Mouse (Mus musculus) embryonic facial prominence, embryonic 13.5 days (tissue): ENCODE results near the gene Cdiptos. TPM values are rescaled to one million over a fixed set of nuclear protein-coding genes. Genes with fewer than 3 reads are reported as not detected.
A peak's percentile ranks its signal among the peaks of the same experiment; 100 is the strongest.

ENCODE experiments used
- ATAC-seq: fragments of 200-750 bp; cut with Nextera tagmentation; 2 replicates; pipeline ENCODE4 v1.8.0; 2017; ENCODE audit warnings: low read depth; ENCODE audit not compliant: insufficient number of reproducible peaks, insufficient read depth, low FRiP score, low TSS enrichment
- H3K27ac ChIP-seq: fragments of 300-500 bp; sonication (generic); 2 replicates; pipeline ENCODE4 v1.5.1; 2015; ENCODE audit warnings: moderate library complexity, mild to moderate bottlenecking, inconsistent platforms
- H3K27me3 ChIP-seq: fragments of 300-500 bp; sonication (generic); 2 replicates; pipeline ENCODE4 v1.6.1; 2015; ENCODE audit warnings: mild to moderate bottlenecking, inconsistent platforms
- H3K36me3 ChIP-seq: fragments of 300-500 bp; sonication (generic); 2 replicates; pipeline ENCODE4 v1.6.1; 2015; ENCODE audit warnings: mild to moderate bottlenecking, inconsistent platforms
- H3K4me1 ChIP-seq: fragments of 300-500 bp; sonication (generic); 2 replicates; pipeline ENCODE4 v1.6.1; 2015; ENCODE audit warnings: inconsistent platforms
- H3K4me2 ChIP-seq: fragments of 300-500 bp; sonication (generic); 2 replicates; pipeline ENCODE4 v1.6.1; 2015; ENCODE audit warnings: moderate library complexity, mild to moderate bottlenecking, inconsistent platforms
- H3K4me3 ChIP-seq: fragments of 300-500 bp; sonication (generic); 2 replicates; pipeline ENCODE4 v1.5.1; 2015; ENCODE audit warnings: mild to moderate bottlenecking, inconsistent platforms
- H3K9ac ChIP-seq: fragments of 300-500 bp; sonication (generic); 2 replicates; pipeline ENCODE4 v1.6.1; 2015; ENCODE audit warnings: mild to moderate bottlenecking, inconsistent platforms
- H3K9me3 ChIP-seq: fragments of 300-500 bp; sonication (generic); 2 replicates; pipeline ENCODE4 v1.6.1; 2016; ENCODE audit warnings: inconsistent platforms
- WGBS: fragments of 180-500 bp; shearing (Covaris S2); methylation state at CpG from one replicate; pipeline ENCODE4 v1.1.7; 2015; ENCODE audit warnings: mixed read lengths; 5-methylcytosine and 5-hydroxymethylcytosine counted together
- polyA plus RNA-seq: library from polyadenylated mRNA; unstranded; fragments of >200 nt; fragmentation: Nextera tagmentation; extraction: Ambion mirVana; gene quantifications from 2 replicates; pipeline ENCODE4 v1.2.1, GENCODE M21; 2015

Cdiptos gene
- polyA plus RNA-seq, 1 experiment from 2014 or later, result 1.7 TPM

- no peaks in the 10 kb centered on the region for H3K27me3 ChIP-seq
- WGBS, result 74% methylated on average over 5 of the region's 5 CpGs
- H3K36me3 ChIP-seq, result peaks cover 43% of the 10 kb centered on the region
- H3K4me2 ChIP-seq, result no peak overlapping the region
- H3K9me3 ChIP-seq, result no peaks in the 10 kb centered on the region
- no peak for ATAC-seq
- no peak overlapping the region for H3K9ac ChIP-seq
- no peaks in the 10 kb centered on the region for H3K4me1 ChIP-seq
- no peak overlapping the region for H3K4me3 ChIP-seq
- H3K27ac ChIP-seq, result no peak overlapping the region
These were observed 34.1 kb downstream of the Cdiptos start for GRCm38 (mm10) chr7:126941801-126942200.

- H3K9me3 ChIP-seq, result no peaks in the 10 kb centered on the region
- H3K36me3 ChIP-seq, result peaks cover 49% of the 10 kb centered on the region
- 54% methylated on average over 6 of the region's 6 CpGs for WGBS
- no peaks in the 10 kb centered on the region for H3K27me3 ChIP-seq
- H3K9ac ChIP-seq, result 0 out of 2 replicates have a peak overlapping the region, but pooled peaks have one; percentile 11
- no peaks in the 10 kb centered on the region for H3K4me1 ChIP-seq
- H3K4me2 ChIP-seq, result no peak overlapping the region
- H3K4me3 ChIP-seq, result no peak overlapping the region
- no peak for ATAC-seq
- H3K27ac ChIP-seq, result no peak overlapping the region
These were observed 34.7 kb downstream of the Cdiptos start for GRCm38 (mm10) chr7:126941171-126941570.

GRCm38 (mm10) chr7:126932652-126933051 lies 43.2 kb downstream of the Cdiptos start:
- H3K36me3 ChIP-seq, result peaks cover 46% of the 10 kb centered on the region
- WGBS, result 75% methylated on average over 2 of the region's 2 CpGs
- H3K27ac ChIP-seq, result no peak overlapping the region
- H3K9ac ChIP-seq, result no peak overlapping the region
- no peak overlapping the region for H3K4me3 ChIP-seq
- no peaks in the 10 kb centered on the region for H3K9me3 ChIP-seq
- peaks cover 12% of the 10 kb centered on the region for H3K4me1 ChIP-seq
- H3K4me2 ChIP-seq, result no peak overlapping the region
- H3K27me3 ChIP-seq, result no peaks in the 10 kb centered on the region
- no peak for ATAC-seq

- Histone ChIP-seq H3K27ac (peak overlapping the region; percentile 84), H3K4me2 (peak overlapping the region; percentile 92), H3K27me3 (no peaks in the 10 kb centered on the region), H3K4me1 (peaks cover 12% of the 10 kb centered on the region), H3K9ac (peak overlapping the region; percentile 84), H3K36me3 (peaks cover 27% of the 10 kb centered on the region), H3K4me3 (peak overlapping the region; percentile 76), H3K9me3 (no peaks in the 10 kb centered on the region)
- WGBS, result under 1% methylated on average over 27 of the region's 27 CpGs
- peak; percentile 43 for ATAC-seq
These were observed 46.9 kb downstream of the Cdiptos start for GRCm38 (mm10) chr7:126929046-126929445.

- peaks cover 12% of the 10 kb centered on the region for H3K4me1 ChIP-seq
- ATAC-seq, result peak; percentile 95
- H3K9ac ChIP-seq, result peak within 1 kb of the TSS; percentile 84
- H3K4me3 ChIP-seq, result peak within 1 kb of the TSS; percentile 76
- peaks cover 24% of the 10 kb centered on the region for H3K36me3 ChIP-seq
- WGBS, result 4% methylated on average over 56 of the region's 56 CpGs
- H3K4me2 ChIP-seq, result peak within 1 kb of the TSS; percentile 92
- peak within 1 kb of the TSS; percentile 84 for H3K27ac ChIP-seq
- no peaks in the 10 kb centered on the region for H3K9me3 ChIP-seq
- no peaks in the 10 kb centered on the region for H3K27me3 ChIP-seq
These were observed 47.4 kb downstream of the Cdiptos start, which contains the start of gene Kctd13 for GRCm38 (mm10) chr7:126928384-126929037. TSS of gene Kctd13 (plus strand) at chr7:126928879.

- 28% methylated on average over 3 of the region's 3 CpGs for WGBS
- Histone ChIP-seq H3K9me3 (no peaks in the 10 kb centered on the region), H3K4me1 (peaks cover 14% of the 10 kb centered on the region), H3K4me3 (no peak overlapping the region), H3K36me3 (peaks cover 9% of the 10 kb centered on the region; the same call in 1 of the 2 replicates), H3K27me3 (no peaks in the 10 kb centered on the region), H3K4me2 (no peak overlapping the region), H3K27ac (0 out of 2 replicates have a peak overlapping the region, but pooled peaks have one; percentile 23), H3K9ac (peak overlapping the region; percentile 32; the same call in 1 of the 2 replicates)
- ATAC-seq, result no peak
These were observed 49.6 kb downstream of the Cdiptos start for GRCm38 (mm10) chr7:126926299-126926698.

GRCm38 (mm10) chr7:126923999-126924398 lies 51.9 kb downstream of the Cdiptos start:
- Histone ChIP-seq H3K27ac (no peak overlapping the region), H3K4me2 (no peak overlapping the region), H3K27me3 (no peaks in the 10 kb centered on the region), H3K9ac (no peak overlapping the region), H3K4me3 (no peak overlapping the region), H3K4me1 (peaks cover 2% of the 10 kb centered on the region; the same call in 1 of the 2 replicates), H3K36me3 (no peaks in the 10 kb centered on the region), H3K9me3 (no peaks in the 10 kb centered on the region)
- 79% methylated on average over 5 of the region's 5 CpGs for WGBS
- ATAC-seq, result no peak

- Histone ChIP-seq H3K27me3 (no peaks in the 10 kb centered on the region), H3K27ac (no peak within 1 kb of the TSS), H3K36me3 (no peaks in the 10 kb centered on the region), H3K4me3 (no peak within 1 kb of the TSS), H3K4me1 (peaks cover 2% of the 10 kb centered on the region; the same call in 1 of the 2 replicates), H3K4me2 (no peak within 1 kb of the TSS), H3K9me3 (no peaks in the 10 kb centered on the region), H3K9ac (no peak within 1 kb of the TSS)
- WGBS, result 55% methylated on average over 5 of the region's 5 CpGs
- ATAC-seq, result no peak
These were observed 53.3 kb downstream of the Cdiptos start, which contains the start of gene Tmem219 for GRCm38 (mm10) chr7:126922624-126923060. TSS of gene Tmem219 (minus strand) at chr7:126922917.

Other genes with a start within 250 kb of the Cdiptos start
- gene Mapk3, start 216.5 kb downstream of the Cdiptos start, polyA plus RNA-seq, result 56.7 and 56.9 TPM in 2 replicates
- 1.6 and 3.1 TPM in 2 replicates for gene Gdpd3, start 209.8 kb downstream of the Cdiptos start, polyA plus RNA-seq
- gene Ypel3, start 199.1 kb downstream of the Cdiptos start, polyA plus RNA-seq, result 104 and 112 TPM in 2 replicates
- gene Tbx6, start 194.6 kb downstream of the Cdiptos start, polyA plus RNA-seq, result 0.27 and 0.59 TPM in 2 replicates
- gene Ppp4c, start 183.6 kb downstream of the Cdiptos start, polyA plus RNA-seq, result 300 and 311 TPM in 2 replicates
- 0.45 and 0.70 TPM in 2 replicates for gene Fam57b, start 178.4 kb downstream of the Cdiptos start, polyA plus RNA-seq
- gene 4930451I11Rik, start 144.5 kb downstream of the Cdiptos start, polyA plus RNA-seq, result not detected in 2 replicates
- 1.6 and 1.9 TPM in 2 replicates for gene Doc2a, start 128.7 kb downstream of the Cdiptos start, polyA plus RNA-seq
- gene Hirip3, start 114.1 kb downstream of the Cdiptos start, polyA plus RNA-seq, result 37.5 and 43.0 TPM in 2 replicates
- 84.1 and 108 TPM in 2 replicates for gene Ino80e, start 113.7 kb downstream of the Cdiptos start, polyA plus RNA-seq
- 53.4 and 53.6 TPM in 2 replicates for gene Taok2, start 91.4 kb downstream of the Cdiptos start, polyA plus RNA-seq
- 28.3 and 28.6 TPM in 2 replicates for gene Tmem219, start 53.2 kb downstream of the Cdiptos start, polyA plus RNA-seq
- 17.8 and 19.8 TPM in 2 replicates for gene Kctd13, start 47.2 kb downstream of the Cdiptos start, polyA plus RNA-seq
- 0.13 and 0.25 TPM in 2 replicates for gene Asphd1, start 26.5 kb downstream of the Cdiptos start, polyA plus RNA-seq
- gene Sez6l2, start 25.5 kb downstream of the Cdiptos start, polyA plus RNA-seq, result 0.76 and 0.77 TPM in 2 replicates
- 95.8 and 97.0 TPM in 2 replicates for gene Cdipt, start 184 bp downstream of the Cdiptos start, polyA plus RNA-seq
- 5.3 and 7.1 TPM in 2 replicates for gene Mvp, start 38.5 kb upstream of the Cdiptos start, polyA plus RNA-seq
- 0.47 TPM in 1 of 2 replicates, not detected in the other for gene Pagr1b, start 40.4 kb upstream of the Cdiptos start, polyA plus RNA-seq
- gene Pagr1a, start 41.3 kb upstream of the Cdiptos start, polyA plus RNA-seq, result 50.4 and 53.7 TPM in 2 replicates
- gene Gm42742, start 45.0 kb upstream of the Cdiptos start, polyA plus RNA-seq, result 83.4 and 89.6 TPM in 2 replicates
- gene Prrt2, start 45.1 kb upstream of the Cdiptos start, polyA plus RNA-seq, result 13.1 and 16.9 TPM in 2 replicates
- gene Maz, start 50.9 kb upstream of the Cdiptos start, polyA plus RNA-seq, result 63.6 and 73.0 TPM in 2 replicates
- 99.4 and 124 TPM in 2 replicates for gene Kif22, start 66.4 kb upstream of the Cdiptos start, polyA plus RNA-seq
- gene Zg16, start 111.2 kb upstream of the Cdiptos start, polyA plus RNA-seq, result 15.5 TPM in 1 of 2 replicates, not detected in the other
- 1.8 and 2.0 TPM in 2 replicates for gene AI467606, start 115.3 kb upstream of the Cdiptos start, polyA plus RNA-seq
- 1.1 and 1.2 TPM in 2 replicates for gene Qprt, start 146.1 kb upstream of the Cdiptos start, polyA plus RNA-seq
- 0.15 and 0.25 TPM in 2 replicates for gene Spn, start 161.7 kb upstream of the Cdiptos start, polyA plus RNA-seq
- 68.3 and 73.3 TPM in 2 replicates for gene Cd2bp2, start 220.0 kb upstream of the Cdiptos start, polyA plus RNA-seq
- 30.4 and 32.0 TPM in 2 replicates for gene Tbc1d10b, start 232.4 kb upstream of the Cdiptos start, polyA plus RNA-seq
- gene Mylpf, start 232.8 kb upstream of the Cdiptos start, polyA plus RNA-seq, result 34.1 and 41.1 TPM in 2 replicates